Mouse (Mus musculus): ENCODE data around the gene Pyy. TPM values are rescaled to one million over a fixed set of nuclear protein-coding genes. Genes with fewer than 3 reads are reported as not detected.

The Pyy gene
- polyA plus RNA-seq, 1 experiment from 2014 or later, result 5.2 TPM

- 3% methylated on average over 13 of the region's 13 CpGs for WGBS
- H3K27me3 ChIP-seq (ENCODE audit: control insufficient read depth, insufficient read depth, low read length), result no peaks in the 10 kb centered on the region
- peak overlapping the region; percentile 26; the same call in 1 of the 2 replicates for H3K4me2 ChIP-seq (replicated peaks; ENCODE audit: low read depth, low read length)
- H3K27ac ChIP-seq (ENCODE audit: low read length), result no peak overlapping the region
- no peaks in the 10 kb centered on the region for H3K9me3 ChIP-seq (ENCODE audit: control insufficient read depth, low read depth, low read length)
- H3K4me1 ChIP-seq (ENCODE audit: control insufficient read depth, insufficient read depth, low read length), result peaks cover 5% of the 10 kb centered on the region; the same call in 1 of the 2 replicates
- no peak for ATAC-seq (ENCODE audit: insufficient number of reproducible peaks, insufficient read depth, low FRiP score, low read depth)
- no peaks in the 10 kb centered on the region for H3K36me3 ChIP-seq (ENCODE audit: control insufficient read depth, insufficient read depth, low read length)
- no peak overlapping the region for H3K4me3 ChIP-seq (ENCODE audit: low read depth, low read length)
- no peak overlapping the region for H3K9ac ChIP-seq (replicated peaks; ENCODE audit: low read depth, low read length)
Measured at GRCm38 (mm10) chr11:102070426-102070825, 37.2 kb downstream of the Pyy start.

- no peak overlapping the region for H3K27ac ChIP-seq (ENCODE audit: low read length)
- 68% methylated on average over 11 of the region's 11 CpGs for WGBS
- H3K36me3 ChIP-seq (ENCODE audit: control insufficient read depth, insufficient read depth, low read length), result no peaks in the 10 kb centered on the region
- ATAC-seq (ENCODE audit: insufficient number of reproducible peaks, insufficient read depth, low FRiP score, low read depth), result no peak
- H3K9ac ChIP-seq (replicated peaks; ENCODE audit: low read depth, low read length), result no peak overlapping the region
- H3K4me1 ChIP-seq (ENCODE audit: control insufficient read depth, insufficient read depth, low read length), result peaks cover 5% of the 10 kb centered on the region; the same call in 1 of the 2 replicates
- no peak overlapping the region for H3K4me3 ChIP-seq (ENCODE audit: low read depth, low read length)
- H3K4me2 ChIP-seq (replicated peaks; ENCODE audit: low read depth, low read length), result no peak overlapping the region
- no peaks in the 10 kb centered on the region for H3K27me3 ChIP-seq (ENCODE audit: control insufficient read depth, insufficient read depth, low read length)
- no peaks in the 10 kb centered on the region for H3K9me3 ChIP-seq (ENCODE audit: control insufficient read depth, low read depth, low read length)
Measured at GRCm38 (mm10) chr11:102069633-102070032, 38.0 kb downstream of the Pyy start.

GRCm38 (mm10) chr11:102068969-102069368 lies 38.7 kb downstream of the Pyy start:
- WGBS, result 63% methylated on average over 2 of the region's 2 CpGs
- Histone ChIP-seq H3K27me3 (ENCODE audit: control insufficient read depth, insufficient read depth, low read length) (no peaks in the 10 kb centered on the region), H3K27ac (ENCODE audit: low read length) (no peak overlapping the region), H3K36me3 (ENCODE audit: control insufficient read depth, insufficient read depth, low read length) (no peaks in the 10 kb centered on the region), H3K9me3 (ENCODE audit: control insufficient read depth, low read depth, low read length) (no peaks in the 10 kb centered on the region), H3K9ac (replicated peaks; ENCODE audit: low read depth, low read length) (no peak overlapping the region), H3K4me2 (replicated peaks; ENCODE audit: low read depth, low read length) (no peak overlapping the region), H3K4me1 (ENCODE audit: control insufficient read depth, insufficient read depth, low read length) (peaks cover 5% of the 10 kb centered on the region; the same call in 1 of the 2 replicates), H3K4me3 (ENCODE audit: low read depth, low read length) (no peak overlapping the region)
- ATAC-seq (ENCODE audit: insufficient number of reproducible peaks, insufficient read depth, low FRiP score, low read depth), result no peak

- Histone ChIP-seq H3K9ac (replicated peaks; ENCODE audit: low read depth, low read length) (no peak overlapping the region), H3K27ac (ENCODE audit: low read length) (no peak overlapping the region), H3K4me2 (replicated peaks; ENCODE audit: low read depth, low read length) (no peak overlapping the region), H3K36me3 (ENCODE audit: control insufficient read depth, insufficient read depth, low read length) (no peaks in the 10 kb centered on the region), H3K27me3 (ENCODE audit: control insufficient read depth, insufficient read depth, low read length) (no peaks in the 10 kb centered on the region), H3K9me3 (ENCODE audit: control insufficient read depth, low read depth, low read length) (no peaks in the 10 kb centered on the region), H3K4me1 (ENCODE audit: control insufficient read depth, insufficient read depth, low read length) (peaks cover 3% of the 10 kb centered on the region; the same call in 1 of the 2 replicates), H3K4me3 (ENCODE audit: low read depth, low read length) (no peak overlapping the region)
- WGBS, result 76% methylated on average over 13 of the region's 13 CpGs
- ATAC-seq (ENCODE audit: insufficient number of reproducible peaks, insufficient read depth, low FRiP score, low read depth), result no peak
Measured at GRCm38 (mm10) chr11:102063076-102063475, 44.6 kb downstream of the Pyy start.

GRCm38 (mm10) chr11:102061941-102062473 lies 45.6 kb downstream of the Pyy start:
- Histone ChIP-seq H3K27ac (ENCODE audit: low read length) (no peak overlapping the region), H3K4me2 (replicated peaks; ENCODE audit: low read depth, low read length) (peak overlapping the region; percentile 69; the same call in 1 of the 2 replicates), H3K36me3 (ENCODE audit: control insufficient read depth, insufficient read depth, low read length) (no peaks in the 10 kb centered on the region), H3K9ac (replicated peaks; ENCODE audit: low read depth, low read length) (no peak overlapping the region), H3K27me3 (ENCODE audit: control insufficient read depth, insufficient read depth, low read length) (no peaks in the 10 kb centered on the region), H3K4me3 (ENCODE audit: low read depth, low read length) (no peak overlapping the region), H3K4me1 (ENCODE audit: control insufficient read depth, insufficient read depth, low read length) (peaks cover 3% of the 10 kb centered on the region; the same call in 1 of the 2 replicates), H3K9me3 (ENCODE audit: control insufficient read depth, low read depth, low read length) (no peaks in the 10 kb centered on the region)
- no peak for ATAC-seq (ENCODE audit: insufficient number of reproducible peaks, insufficient read depth, low FRiP score, low read depth)
- WGBS, result 22% methylated on average over 16 of the region's 16 CpGs

- WGBS, result 5% methylated on average over 23 of the region's 23 CpGs
- H3K4me2 ChIP-seq (replicated peaks; ENCODE audit: low read depth, low read length), result peak overlapping the region; percentile 69
- H3K36me3 ChIP-seq (ENCODE audit: control insufficient read depth, insufficient read depth, low read length), result no peaks in the 10 kb centered on the region
- no peaks in the 10 kb centered on the region for H3K9me3 ChIP-seq (ENCODE audit: control insufficient read depth, low read depth, low read length)
- peak overlapping the region; percentile 31 for H3K4me3 ChIP-seq (ENCODE audit: low read depth, low read length)
- peaks cover 3% of the 10 kb centered on the region; the same call in 1 of the 2 replicates for H3K4me1 ChIP-seq (ENCODE audit: control insufficient read depth, insufficient read depth, low read length)
- no peak overlapping the region for H3K9ac ChIP-seq (replicated peaks; ENCODE audit: low read depth, low read length)
- no peaks in the 10 kb centered on the region for H3K27me3 ChIP-seq (ENCODE audit: control insufficient read depth, insufficient read depth, low read length)
- peak; percentile 59; the same call in 1 of the 2 replicates for ATAC-seq (ENCODE audit: insufficient number of reproducible peaks, insufficient read depth, low FRiP score, low read depth)
- H3K27ac ChIP-seq (ENCODE audit: low read length), result no peak overlapping the region
Measured at GRCm38 (mm10) chr11:102061236-102061940, 46.2 kb downstream of the Pyy start.

Other genes with a start within 250 kb of the Pyy start
- 5.2 and 5.6 TPM in 2 replicates for gene Meox1, start 213.5 kb downstream of the Pyy start, polyA plus RNA-seq (2014; fragmentation: Nextera tagmentation; extraction: Ambion mirVana)
- not detected in 2 replicates for gene Sost, start 140.8 kb downstream of the Pyy start, polyA plus RNA-seq (2014; fragmentation: Nextera tagmentation; extraction: Ambion mirVana)
- gene Cfap97d1, start 123.6 kb downstream of the Pyy start, polyA plus RNA-seq (2014; fragmentation: Nextera tagmentation; extraction: Ambion mirVana), result not detected in 2 replicates
- gene Dusp3, start 120.8 kb downstream of the Pyy start, polyA plus RNA-seq (2014; fragmentation: Nextera tagmentation; extraction: Ambion mirVana), result 25.3 and 27.3 TPM in 2 replicates
- gene Mpp3, start 79.4 kb downstream of the Pyy start, polyA plus RNA-seq (2014; fragmentation: Nextera tagmentation; extraction: Ambion mirVana), result 7.1 and 9.4 TPM in 2 replicates
- 1.1 and 1.2 TPM in 2 replicates for gene Cd300lg, start 66.3 kb downstream of the Pyy start, polyA plus RNA-seq (2014; fragmentation: Nextera tagmentation; extraction: Ambion mirVana)
- gene Mpp2, start 19.3 kb downstream of the Pyy start, polyA plus RNA-seq (2014; fragmentation: Nextera tagmentation; extraction: Ambion mirVana), result 8.4 and 8.5 TPM in 2 replicates
- gene Ppy, start 6.5 kb downstream of the Pyy start, polyA plus RNA-seq (2014; fragmentation: Nextera tagmentation; extraction: Ambion mirVana), result not detected in 2 replicates
- gene Nags, start 37.7 kb upstream of the Pyy start, polyA plus RNA-seq (2014; fragmentation: Nextera tagmentation; extraction: Ambion mirVana), result not detected in 2 replicates
- 23.0 and 24.8 TPM in 2 replicates for gene Tmem101, start 48.6 kb upstream of the Pyy start, polyA plus RNA-seq (2014; fragmentation: Nextera tagmentation; extraction: Ambion mirVana)
- 88.2 and 88.5 TPM in 2 replicates for gene Lsm12, start 77.5 kb upstream of the Pyy start, polyA plus RNA-seq (2014; fragmentation: Nextera tagmentation; extraction: Ambion mirVana)
- gene G6pc3, start 81.8 kb upstream of the Pyy start, polyA plus RNA-seq (2014; fragmentation: Nextera tagmentation; extraction: Ambion mirVana), result 34.4 and 36.6 TPM in 2 replicates
- 41.5 and 46.4 TPM in 2 replicates for gene Hdac5, start 122.3 kb upstream of the Pyy start, polyA plus RNA-seq (2014; fragmentation: Nextera tagmentation; extraction: Ambion mirVana)
- 11.4 and 11.8 TPM in 2 replicates for gene BC030867, start 141.1 kb upstream of the Pyy start, polyA plus RNA-seq (2014; fragmentation: Nextera tagmentation; extraction: Ambion mirVana)
- not detected in 2 replicates for gene Asb16, start 160.9 kb upstream of the Pyy start, polyA plus RNA-seq (2014; fragmentation: Nextera tagmentation; extraction: Ambion mirVana)
- gene Tmub2, start 177.1 kb upstream of the Pyy start, polyA plus RNA-seq (2014; fragmentation: Nextera tagmentation; extraction: Ambion mirVana), result 53.0 and 55.0 TPM in 2 replicates
- gene Atxn7l3, start 188.8 kb upstream of the Pyy start, polyA plus RNA-seq (2014; fragmentation: Nextera tagmentation; extraction: Ambion mirVana), result 18.7 and 19.0 TPM in 2 replicates
- gene Ubtf, start 211.9 kb upstream of the Pyy start, polyA plus RNA-seq (2014; fragmentation: Nextera tagmentation; extraction: Ambion mirVana), result 77.3 and 87.2 TPM in 2 replicates

Measured in stomach, embryonic 14.5 days (tissue).